Mouse (Mus musculus) layer of hippocampus, postnatal 25 days (tissue): ENCODE measurements around the gene Rpl11. TPM values are rescaled to one million over a fixed set of nuclear protein-coding genes. Genes with fewer than 3 reads are reported as not detected.
"Not testable (repeated sequence)": the region's sequence is repeated elsewhere in the genome, so short reads cannot be mapped to it uniquely, and the experiment has no call there.

Experiments
- DNase-seq, 2 experiments: peaks; one replicate each; pipeline ENCODE4 v3.0.0; 2022; ENCODE audit warnings: mixed read lengths in 2 of 2, low spot score in 1 of 2; ENCODE audit errors: extremely low spot score in 1 of 2
- total RNA-seq, 2 experiments: library from RNA; stranded (reverse); gene quantifications; 2 replicates each; pipeline ENCODE4 v1.2.3; 2021

The Rpl11 gene
- total RNA-seq, 2 experiments from 2014 or later: 262 to 319 TPM

DNA sequence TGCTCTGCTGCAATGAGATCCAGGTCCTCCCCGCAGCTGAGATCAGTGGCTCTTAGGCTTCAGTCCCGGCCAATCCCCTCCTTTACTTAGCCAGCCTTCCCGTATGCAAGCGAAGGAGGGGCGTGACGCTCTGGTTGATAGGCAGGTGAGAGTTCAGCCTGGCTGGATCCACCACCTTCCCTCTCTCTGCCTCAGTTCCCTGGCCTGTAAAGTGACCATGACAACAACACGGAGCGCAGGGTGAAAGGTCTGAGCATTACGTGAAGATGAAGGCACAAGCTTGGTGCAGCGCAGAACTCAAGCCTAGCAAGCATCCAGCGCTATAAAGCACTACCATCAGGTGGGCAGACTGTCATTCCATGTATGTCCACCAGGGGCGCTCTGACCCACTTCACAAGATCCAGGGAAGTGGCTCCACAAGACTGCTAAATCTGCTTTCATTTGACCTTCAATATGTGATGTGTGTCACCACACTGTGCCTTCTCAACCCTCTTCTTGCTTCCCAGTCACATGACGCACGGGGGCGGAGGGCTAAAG, 18.0 kb upstream of the Rpl11 start:
- DNase-seq: peak; percentile 60 to 82

DNA sequence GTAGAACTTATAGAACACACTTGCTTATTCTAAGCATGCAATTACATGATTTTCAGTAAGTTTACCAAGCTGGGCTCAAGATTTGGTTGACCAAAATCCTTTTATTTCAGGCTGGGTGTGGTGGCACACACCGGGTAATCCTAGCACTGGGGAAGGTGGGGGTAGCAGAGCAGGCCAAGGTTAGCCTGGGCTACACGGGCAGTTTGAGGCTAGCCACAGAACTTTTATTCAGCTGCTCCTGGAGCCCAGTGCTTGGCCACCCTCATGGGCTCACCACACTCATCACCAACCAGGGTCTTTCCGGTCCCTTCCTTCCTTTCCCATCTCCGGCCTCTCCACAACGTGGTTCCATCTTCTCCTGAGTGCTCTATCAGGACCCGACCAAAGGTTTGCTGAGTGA, 17.4 kb upstream of the Rpl11 start:
- no peak for DNase-seq

DNA sequence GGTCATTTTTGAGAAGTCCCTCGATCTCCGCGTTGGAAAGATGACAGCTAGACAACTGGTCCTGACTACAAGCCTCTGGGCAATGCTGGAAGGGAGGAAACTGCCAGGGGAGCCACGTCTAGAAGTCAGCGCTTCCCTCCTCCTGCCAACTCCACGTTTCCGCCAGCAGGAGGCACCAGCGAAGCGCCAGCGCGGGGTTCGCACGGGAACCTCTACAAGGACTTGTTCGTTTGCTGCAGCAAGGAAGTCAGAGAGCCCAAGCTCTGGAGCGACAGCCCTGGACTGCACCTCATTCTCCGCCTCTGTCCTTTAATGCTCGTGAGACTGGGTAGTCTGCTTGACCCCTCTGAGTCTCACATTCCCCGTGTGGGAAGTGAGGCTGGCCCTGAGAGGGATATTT, 16.7 kb upstream of the Rpl11 start:
- DNase-seq: peak; percentile 51 to 76

DNA sequence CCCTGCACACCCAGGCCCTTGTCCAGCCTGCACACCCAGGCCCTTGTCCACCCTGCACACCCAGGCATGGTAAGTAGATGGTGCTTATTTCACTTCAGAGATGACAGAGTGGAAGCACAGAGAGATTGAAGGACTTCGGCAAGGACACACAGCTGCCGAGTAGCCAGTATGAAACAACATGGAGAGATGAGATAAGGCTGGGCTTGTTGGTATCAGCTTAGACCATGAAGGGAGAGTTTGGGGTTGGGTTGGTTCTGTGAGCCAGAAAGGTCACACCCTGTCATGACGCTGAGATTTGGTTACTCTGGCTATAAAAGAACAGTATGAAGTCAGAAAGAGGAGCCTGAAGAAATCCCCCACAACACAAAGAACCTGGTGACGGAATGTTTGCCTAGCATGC, 16.1 kb upstream of the Rpl11 start:
- no peak for DNase-seq

DNA sequence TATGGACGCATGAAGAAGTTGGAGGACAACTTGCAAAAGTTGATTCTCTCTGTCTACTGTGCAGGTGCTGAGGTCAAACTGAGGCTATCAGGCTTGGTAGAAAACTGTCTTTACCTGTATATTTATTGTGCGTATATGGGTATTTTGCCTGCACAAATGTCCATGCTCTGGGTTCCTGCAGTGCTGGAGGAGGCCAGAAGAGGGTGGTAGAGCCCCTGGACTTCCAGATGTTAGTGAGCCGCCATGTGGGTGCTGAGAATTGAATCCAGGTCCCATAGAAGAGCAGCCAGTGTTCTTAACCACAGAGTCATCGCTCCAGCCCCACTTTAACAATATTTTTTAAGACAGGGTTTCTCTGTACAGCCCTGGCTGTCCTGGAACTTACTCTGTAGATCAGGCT, 9.9 kb upstream of the Rpl11 start:
- DNase-seq: no peak

DNA sequence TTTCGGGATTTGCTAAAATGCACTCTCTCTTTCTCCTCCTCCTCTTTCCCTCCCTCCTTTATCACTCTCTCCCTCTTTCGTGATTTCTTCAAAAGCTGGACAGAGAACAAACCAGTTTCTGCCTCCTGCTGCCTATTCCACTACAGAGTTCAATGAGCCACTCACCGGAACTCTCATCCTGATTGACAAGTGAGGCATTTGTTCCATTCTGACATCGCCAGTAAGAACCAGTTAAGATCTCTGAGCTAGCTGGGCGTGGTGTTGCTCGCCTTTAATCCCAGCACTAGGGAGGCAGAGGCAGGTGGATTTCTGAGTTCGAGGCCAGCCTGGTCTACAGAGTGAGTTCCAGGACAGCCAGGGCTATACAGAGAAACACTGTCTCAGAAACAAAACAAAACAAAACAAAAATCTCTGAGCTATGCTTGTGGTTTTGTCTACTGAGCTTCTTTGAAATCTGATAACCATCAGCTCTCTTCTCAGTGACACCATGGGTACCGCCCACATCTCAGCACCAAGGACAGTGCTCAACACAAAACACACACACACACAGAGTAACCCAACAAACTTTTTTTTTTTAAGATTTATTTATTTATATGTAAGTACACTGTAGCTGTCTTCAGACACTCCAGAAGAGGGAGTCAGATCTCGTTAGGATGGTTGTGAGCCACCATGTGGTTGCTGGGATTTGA, 6.7 kb upstream of the Rpl11 start:
- DNase-seq: not testable (repeated sequence)

DNA sequence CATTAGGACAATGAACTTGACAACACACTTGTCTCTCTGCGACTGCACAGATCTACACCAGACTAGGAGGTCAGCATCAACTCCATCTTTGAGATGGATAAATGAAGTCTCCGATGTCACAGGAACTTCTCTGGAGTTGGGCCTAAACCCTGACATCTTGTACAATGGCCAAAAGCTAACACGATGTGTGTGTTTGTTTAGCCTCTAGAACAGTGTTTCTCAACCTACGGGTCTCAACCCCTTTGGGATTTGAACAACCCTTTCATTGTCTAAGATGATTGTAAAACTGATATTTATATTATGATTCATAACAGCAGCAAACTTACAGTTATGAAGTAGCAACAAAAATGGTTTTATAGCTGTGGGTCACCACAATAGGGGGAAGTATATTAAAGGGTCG, 4.7 kb upstream of the Rpl11 start:
- DNase-seq: no peak

DNA sequence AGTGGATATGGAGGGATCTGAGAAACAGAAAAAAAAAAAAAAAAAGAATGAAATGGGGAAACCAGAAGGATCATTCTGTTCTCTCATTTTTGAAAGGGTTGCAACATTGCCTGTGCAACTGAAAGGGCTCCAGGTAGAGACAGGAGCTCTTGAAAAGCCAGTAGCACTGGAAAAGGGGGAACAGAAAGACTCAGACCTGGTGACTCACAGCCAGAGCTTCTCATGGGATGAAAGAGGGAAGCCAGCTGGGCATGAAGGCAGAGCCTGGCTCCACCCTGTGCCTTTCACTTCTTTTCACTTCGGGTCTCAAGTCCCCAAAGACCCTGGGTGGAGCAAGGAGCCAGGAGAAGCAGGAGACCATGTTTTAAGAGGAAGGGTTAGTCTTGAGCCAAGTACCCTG, 2.8 kb upstream of the Rpl11 start:
- no peak for DNase-seq

DNA sequence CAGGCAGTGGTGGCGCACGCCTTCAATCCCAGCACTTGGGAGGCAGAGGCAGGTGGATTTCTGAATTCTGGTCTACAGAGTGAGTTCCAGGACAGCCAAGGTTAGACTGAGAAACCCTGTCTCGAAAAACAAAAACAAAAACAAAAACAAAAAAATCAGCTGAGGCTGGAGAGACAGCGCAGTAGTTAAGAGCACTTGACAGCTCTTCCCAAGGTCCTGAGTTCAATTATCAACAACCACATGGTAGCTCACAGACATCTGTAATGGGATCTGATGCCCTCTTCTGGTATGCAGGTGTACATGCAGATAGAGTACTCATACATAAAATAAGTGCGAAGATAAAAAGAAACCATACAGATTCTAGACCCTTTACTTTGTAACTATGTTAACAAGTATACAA, 615 bp upstream of the Rpl11 start:
- DNase-seq: no peak

DNA sequence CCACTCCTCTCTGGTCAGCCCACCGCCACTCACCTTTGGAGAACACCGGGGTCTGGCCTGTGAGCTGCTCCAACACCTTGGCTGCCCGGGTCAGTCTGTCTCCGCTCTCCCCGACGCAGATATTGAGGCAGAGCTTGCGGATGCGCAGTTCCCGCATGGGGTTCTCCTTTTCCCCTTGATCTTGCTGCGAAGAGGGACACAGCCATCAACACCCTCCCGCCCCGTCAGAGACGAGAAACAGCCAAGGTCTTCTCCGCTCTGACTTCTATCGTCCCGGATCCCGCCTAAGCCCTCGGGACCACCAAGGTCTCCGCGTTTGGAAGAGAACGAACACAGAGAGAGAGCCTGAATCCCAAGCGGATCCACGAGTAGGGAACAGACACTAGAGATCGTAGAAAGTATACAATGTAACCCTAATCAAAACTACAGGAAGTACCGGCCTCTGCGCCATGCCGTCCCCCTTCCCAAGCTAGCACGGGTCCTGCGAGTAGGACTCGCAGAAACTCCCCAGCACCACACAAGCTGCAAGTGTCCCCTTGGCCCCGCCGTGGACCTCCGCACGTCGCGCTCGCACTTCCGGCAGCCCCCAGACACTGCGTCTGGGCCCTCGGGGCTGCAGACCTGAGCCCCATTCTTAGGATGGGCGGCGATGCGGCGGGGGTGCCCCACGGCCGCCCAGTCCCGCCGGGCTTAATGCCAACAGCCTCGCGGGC, 538 bp downstream of the Rpl11 start:
- no peak for DNase-seq

DNA sequence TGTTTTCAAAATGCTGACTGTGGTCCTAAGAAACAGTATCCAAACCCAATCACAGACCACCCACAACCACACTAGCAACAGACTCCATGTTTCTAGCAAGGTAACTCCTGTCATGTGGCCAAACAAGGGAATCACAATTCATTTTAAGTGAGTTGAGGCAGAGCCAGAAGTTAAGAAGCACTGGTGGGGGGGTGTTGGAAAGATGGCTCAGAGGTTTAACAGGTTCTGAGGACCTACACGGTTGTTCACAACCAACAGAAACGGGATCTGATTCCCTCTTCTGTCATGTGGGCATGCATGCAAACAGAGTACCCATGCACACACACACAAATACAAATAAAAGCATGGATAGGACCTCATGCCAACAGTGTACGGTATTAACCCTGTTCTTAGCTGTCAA, 1.2 kb downstream of the Rpl11 start:
- DNase-seq: no peak

DNA sequence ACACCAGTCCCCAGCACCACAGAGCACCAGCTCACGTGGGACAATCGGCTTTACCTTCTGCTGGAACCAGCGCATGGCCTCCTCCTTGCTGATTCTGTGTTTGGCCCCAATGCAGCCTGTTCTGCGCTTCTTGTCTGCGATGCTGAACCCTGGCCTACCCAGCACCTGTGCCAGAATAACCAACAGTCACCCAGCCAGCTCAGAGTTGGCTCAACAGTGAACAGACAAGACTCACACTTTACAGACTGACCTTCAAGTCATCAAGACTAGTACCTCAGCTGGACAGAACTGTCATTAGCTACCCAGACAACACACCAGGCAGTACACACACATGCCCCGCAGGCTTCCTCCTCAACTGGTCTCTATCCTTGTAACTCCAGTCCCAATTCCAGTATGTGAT, 3.0 kb downstream of the Rpl11 start:
- no peak for DNase-seq

DNA sequence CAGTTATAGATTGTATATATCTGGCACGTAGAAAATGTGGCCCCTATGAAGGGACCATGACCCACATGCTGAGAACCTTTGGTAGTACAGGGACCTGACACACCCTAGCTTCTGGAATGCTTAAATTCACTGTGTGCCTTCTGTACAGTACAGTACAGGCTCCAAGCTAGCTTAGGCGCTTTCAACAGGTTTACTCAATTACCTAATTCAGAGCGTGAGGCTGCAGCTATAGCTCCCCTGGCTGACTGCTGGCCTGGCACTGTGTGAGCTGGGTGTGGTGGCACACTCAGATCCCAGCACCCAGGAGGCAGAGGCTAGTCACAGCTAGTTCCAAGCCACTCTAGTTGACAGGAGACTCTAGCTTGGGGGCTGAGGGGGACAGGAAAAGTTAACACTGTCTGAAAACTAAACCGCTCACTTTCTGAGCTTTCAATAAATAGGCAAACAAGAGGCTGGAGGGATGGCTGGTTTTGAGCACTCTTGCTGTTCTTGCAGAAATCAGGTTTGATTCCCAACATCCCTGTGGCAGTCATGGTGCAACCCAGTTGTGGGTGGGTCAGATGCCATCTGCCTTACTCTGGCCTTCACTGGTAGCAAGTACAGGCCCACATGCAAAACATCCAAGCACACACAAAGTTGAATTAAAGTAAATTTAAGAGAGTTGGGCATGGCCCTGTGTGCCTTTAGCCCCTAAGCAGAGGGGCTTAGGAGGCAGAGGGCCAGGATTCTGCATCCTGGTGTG, 4.8 kb downstream of the Rpl11 start:
- no peak for DNase-seq

DNA sequence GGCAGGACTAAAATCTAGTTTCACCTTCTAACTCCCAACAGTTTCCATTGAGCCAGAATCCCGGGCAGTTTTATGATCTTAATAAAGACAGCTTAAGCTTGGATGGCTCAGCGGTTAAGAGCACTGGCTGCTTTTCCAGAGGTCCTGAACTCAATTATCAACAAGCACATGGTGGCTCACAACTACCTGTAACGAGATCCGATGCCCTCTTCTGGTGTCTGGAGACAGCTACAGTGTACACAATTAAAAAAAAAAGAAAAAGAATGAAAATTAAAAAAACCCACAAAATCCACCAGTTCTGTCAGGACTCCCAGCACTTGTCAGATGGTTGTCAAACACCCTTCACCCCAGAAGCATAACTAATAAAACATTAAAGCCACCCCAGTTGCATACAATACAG, 5.6 kb downstream of the Rpl11 start:
- no peak for DNase-seq

DNA sequence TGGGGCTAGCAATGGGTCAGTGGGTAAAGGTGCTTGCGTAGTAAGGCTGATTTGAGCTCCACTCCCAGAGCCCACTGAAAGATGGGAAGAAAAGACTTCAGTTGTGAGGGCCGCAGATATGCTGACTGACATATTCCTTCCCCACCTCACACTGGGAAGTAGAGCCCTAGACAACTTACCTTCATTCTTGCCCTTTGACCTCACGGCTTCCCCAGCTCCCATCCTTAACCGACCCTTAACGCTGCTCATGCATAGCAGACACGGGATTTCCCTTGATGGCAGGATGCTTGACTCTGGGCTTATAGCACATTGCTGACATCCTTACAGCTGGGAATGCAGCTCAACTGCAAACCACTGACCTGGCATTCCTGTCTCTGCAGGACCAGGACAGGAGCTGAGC, 6.3 kb downstream of the Rpl11 start:
- no peak for DNase-seq

DNA sequence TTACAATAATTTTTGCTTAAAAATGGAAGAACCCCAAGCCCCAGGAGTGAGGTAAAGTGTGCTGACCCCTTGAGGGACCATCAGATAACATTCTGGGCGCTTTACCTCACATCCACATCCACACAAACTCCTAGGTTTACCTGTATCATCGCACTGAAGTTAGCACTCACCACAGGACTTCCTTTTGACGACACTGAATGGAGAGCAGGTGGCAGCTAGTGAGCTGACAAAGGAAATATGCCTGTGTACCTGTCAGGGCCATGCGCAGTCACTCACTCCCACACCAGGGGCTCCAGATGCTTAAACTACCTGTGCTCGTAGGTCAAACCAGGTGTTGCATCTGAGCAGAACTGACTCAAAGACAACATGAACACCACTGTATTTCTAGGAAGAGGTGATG, 8.1 kb downstream of the Rpl11 start:
- no peak for DNase-seq

DNA sequence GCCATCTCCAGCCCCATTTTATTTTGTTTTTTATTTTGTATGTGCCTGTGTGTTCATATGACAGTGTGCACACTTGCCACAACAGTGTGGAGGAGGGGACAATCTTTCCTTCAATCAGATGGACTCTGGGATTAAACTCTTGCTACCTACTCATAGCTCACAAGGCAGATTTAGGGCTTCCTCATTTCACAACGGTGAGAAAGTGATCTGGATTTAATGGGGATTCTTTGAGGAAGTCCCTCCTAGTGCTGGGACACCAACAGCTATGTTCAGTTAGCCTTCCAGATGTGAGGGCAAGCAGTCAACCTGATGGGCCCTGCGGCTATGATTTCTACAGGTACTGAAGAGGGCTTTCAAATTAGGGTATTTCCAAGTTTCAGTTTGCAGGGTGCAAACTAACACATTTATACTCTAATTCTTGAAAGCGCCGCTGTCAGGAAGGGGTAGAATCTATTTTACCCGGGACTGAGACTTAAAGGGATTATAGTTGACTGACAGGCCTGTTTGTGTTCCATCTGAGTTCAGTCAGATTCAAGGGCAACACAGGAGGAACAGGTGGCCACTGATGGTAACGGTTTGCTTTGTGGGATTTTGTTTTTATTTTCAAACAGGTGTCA, 9.3 kb downstream of the Rpl11 start:
- no peak for DNase-seq

DNA sequence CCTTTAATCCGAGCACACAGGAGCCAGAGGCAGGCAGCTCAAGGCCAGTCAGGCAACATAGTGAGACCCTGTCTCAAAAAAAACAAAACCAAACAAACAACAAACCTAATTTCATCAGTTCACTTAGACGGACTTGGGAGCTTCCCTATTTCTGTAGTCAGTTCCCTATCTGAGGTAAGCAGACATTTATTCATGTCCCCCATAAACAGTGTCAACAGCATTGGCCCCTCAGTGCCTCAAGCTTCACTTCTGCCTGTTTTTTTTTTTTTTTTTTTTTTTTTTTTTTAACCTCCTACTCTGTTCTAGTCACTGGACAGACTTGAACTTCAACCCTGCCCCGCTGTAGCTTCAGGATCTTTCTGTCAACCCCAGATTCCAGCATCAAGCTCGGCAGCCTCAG, 18.1 kb downstream of the Rpl11 start:
- no peak for DNase-seq

DNA sequence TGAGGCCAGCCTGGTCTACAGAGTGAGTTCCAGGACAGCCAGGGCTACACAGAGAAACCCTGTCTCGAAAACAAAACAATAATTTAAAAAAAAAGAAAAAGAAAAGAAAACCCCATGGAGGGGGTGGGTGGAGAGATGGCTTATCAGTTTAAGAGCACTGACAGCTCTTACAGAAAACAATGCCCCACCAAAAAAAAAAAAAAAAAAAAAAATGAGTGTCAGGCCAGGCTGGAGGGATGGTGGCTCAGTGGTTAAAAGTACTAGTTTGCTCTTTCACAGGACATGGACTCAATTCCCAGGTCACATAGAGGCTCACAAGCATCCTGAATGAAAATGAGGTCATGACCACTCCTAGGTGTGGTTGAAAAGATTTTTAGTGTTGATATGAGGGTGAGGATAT, 20.0 kb downstream of the Rpl11 start:
- no peak for DNase-seq

DNA sequence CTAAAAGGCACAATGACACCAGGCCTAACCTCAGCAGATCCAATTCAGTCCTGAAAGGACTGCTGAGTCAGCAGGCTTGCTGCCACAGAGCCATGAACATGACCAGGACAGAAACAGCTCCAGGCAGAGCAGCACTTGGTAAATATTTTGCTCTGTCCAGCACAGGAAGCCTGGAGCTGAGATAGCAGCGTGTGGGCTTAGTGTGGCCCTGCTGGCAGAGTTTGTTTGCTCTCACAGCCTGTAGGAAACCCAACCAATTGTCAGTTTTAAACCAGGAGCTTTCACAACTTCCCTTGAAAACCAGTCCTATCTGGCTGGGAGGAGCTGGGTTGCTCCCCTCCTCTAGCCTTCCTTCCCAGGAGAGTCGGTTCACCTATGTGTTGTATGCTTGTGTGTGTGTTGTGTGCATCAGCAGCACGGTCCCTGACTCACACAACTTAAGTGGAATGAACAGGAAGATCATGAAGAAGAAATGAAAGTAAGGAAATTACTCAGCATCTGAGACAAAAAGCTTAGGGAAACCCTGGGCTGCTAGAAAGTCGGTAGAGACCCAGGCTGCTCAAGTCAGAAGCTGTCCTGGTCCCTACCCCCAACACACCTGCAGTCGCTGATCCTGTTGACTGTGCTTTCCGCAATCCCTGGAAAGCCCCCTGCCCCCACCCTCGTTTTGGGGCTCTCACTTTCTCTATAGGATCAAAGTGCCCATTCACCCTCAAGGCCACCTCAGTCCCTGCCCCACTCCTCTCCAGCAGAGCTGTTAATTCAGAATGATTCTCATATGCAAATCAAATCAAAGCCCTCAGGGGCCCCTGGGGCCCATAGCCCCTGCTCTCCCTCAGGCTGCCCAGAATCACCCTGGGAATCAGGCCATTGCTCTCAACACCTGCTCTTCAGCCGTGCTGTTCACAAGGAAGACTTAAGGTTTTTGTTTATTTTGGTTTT, 22.0 kb downstream of the Rpl11 start:
- DNase-seq: no peak
